Mouse (Mus musculus): ENCODE data around the gene Zfp692. TPM values are rescaled to one million over a fixed set of nuclear protein-coding genes. Genes with fewer than 3 reads are reported as not detected.
A peak's percentile ranks its signal among the peaks of the same experiment; 100 is the strongest.

Gene Zfp692
- polyA plus RNA-seq (2016; fragmentation: Nextera tagmentation; extraction: Ambion mirVana), result 25.9 and 26.8 TPM in 2 replicates

GRCm38 (mm10) chr11:58306860-58307308, at the start of gene Zfp692:
Gene Zfp692, plus strand, starts transcription at chr11:58307069.
- no peaks in the 10 kb centered on the region for H3K9me3 ChIP-seq (replicated peaks)
- DNase-seq (ENCODE audit: low spot score), result peak; percentile 96
- H3K4me3 ChIP-seq, result peak within 1 kb of the TSS; percentile 67
- peak within 1 kb of the TSS; percentile 89 for H3K27ac ChIP-seq (replicated peaks)
- H3K27me3 ChIP-seq (ENCODE audit: low read depth, poor library complexity, severe bottlenecking), result 0 out of 2 replicates have a peak, but pooled peaks cover 3% of the 10 kb centered on the region
- peaks cover 30% of the 10 kb centered on the region for H3K4me1 ChIP-seq
- WGBS, result 1% methylated on average over 34 of the region's 34 CpGs
- peaks cover 26% of the 10 kb centered on the region for H3K36me3 ChIP-seq

DNA sequence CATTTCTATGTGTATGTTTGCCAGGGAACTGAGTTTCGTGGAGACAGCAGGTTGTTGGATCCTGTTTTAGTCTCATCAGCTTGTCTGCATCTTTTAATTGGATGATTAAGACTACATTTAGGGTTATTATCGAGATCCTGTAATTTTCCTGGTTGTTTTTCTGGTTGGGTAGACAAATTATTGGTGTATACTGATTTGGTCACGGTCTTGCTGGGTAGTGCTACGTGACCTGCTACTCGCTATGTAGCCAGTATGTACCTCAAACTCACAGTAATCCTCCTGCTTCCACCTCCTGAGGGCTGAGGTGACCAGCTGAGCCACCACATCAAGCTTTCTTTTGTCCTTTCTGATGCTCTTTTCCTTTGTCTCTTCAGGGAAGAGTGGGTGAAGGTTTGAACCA, 49.1 kb upstream of the Zfp692 start:
- no peaks in the 10 kb centered on the region for H3K9me3 ChIP-seq (replicated peaks)

GRCm38 (mm10) chr11:58260156-58260555, 46.7 kb upstream of the Zfp692 start:
- WGBS, result 88% methylated on average over 4 of the region's 4 CpGs
- Histone ChIP-seq H3K36me3 (no peaks in the 10 kb centered on the region), H3K27me3 (ENCODE audit: low read depth, poor library complexity, severe bottlenecking) (no peaks in the 10 kb centered on the region), H3K9me3 (replicated peaks) (no peaks in the 10 kb centered on the region), H3K4me3 (no peak overlapping the region), H3K27ac (replicated peaks) (no peak overlapping the region), H3K4me1 (no peaks in the 10 kb centered on the region)
- DNase-seq (ENCODE audit: low spot score), result no peak

More for the DNA sequence above, 49.1 kb upstream of the Zfp692 start:
- no peak overlapping the region for H3K4me3 ChIP-seq
- no peak for DNase-seq (ENCODE audit: low spot score)
- H3K4me1 ChIP-seq, result no peaks in the 10 kb centered on the region
- no peak overlapping the region for H3K27ac ChIP-seq (replicated peaks)
- 84% methylated on average over 5 of the region's 5 CpGs for WGBS
- no peaks in the 10 kb centered on the region for H3K36me3 ChIP-seq
- no peaks in the 10 kb centered on the region for H3K27me3 ChIP-seq (ENCODE audit: low read depth, poor library complexity, severe bottlenecking)

DNA sequence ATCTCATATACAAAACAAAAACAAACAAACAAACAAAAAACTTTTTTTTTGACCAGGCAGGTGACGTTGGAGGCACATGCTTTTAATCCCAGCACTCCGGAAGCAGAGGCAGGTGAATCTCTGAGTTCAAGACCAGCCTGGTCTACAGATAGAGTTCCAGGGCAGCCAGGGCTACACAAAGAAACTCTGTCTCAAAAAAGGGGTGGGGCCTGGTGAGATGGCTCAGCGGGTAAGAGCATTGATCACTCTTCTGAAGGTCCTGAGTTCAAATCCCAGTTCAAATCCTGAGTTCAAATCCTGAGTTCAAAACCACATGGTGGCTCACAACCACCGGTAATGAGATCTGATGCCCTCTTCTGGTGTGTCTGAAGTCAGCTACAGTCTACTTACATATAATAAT, 45.0 kb upstream of the Zfp692 start:
- Histone ChIP-seq H3K4me3 (no peak overlapping the region), H3K4me1 (no peaks in the 10 kb centered on the region), H3K27me3 (ENCODE audit: low read depth, poor library complexity, severe bottlenecking) (no peaks in the 10 kb centered on the region), H3K27ac (replicated peaks) (no peak overlapping the region), H3K36me3 (no peaks in the 10 kb centered on the region), H3K9me3 (replicated peaks) (no peaks in the 10 kb centered on the region)
- DNase-seq (ENCODE audit: low spot score), result no peak
- WGBS, result 78% methylated on average over 4 of the region's 4 CpGs

GRCm38 (mm10) chr11:58262336-58262735, 44.5 kb upstream of the Zfp692 start:
- no peak overlapping the region for H3K27ac ChIP-seq (replicated peaks)
- no peaks in the 10 kb centered on the region for H3K27me3 ChIP-seq (ENCODE audit: low read depth, poor library complexity, severe bottlenecking)
- H3K36me3 ChIP-seq, result no peaks in the 10 kb centered on the region
- H3K9me3 ChIP-seq (replicated peaks), result no peaks in the 10 kb centered on the region
- H3K4me3 ChIP-seq, result no peak overlapping the region
- WGBS, result 87% methylated on average over 3 of the region's 3 CpGs
- DNase-seq (ENCODE audit: low spot score), result no peak
- H3K4me1 ChIP-seq, result no peaks in the 10 kb centered on the region

GRCm38 (mm10) chr11:58263516-58263915, 43.4 kb upstream of the Zfp692 start:
- WGBS, result 81% methylated on average over 2 of the region's 2 CpGs
- H3K4me3 ChIP-seq, result no peak overlapping the region
- H3K9me3 ChIP-seq (replicated peaks), result no peaks in the 10 kb centered on the region
- no peak overlapping the region for H3K27ac ChIP-seq (replicated peaks)
- DNase-seq (ENCODE audit: low spot score), result no peak
- H3K4me1 ChIP-seq, result no peaks in the 10 kb centered on the region
- H3K36me3 ChIP-seq, result no peaks in the 10 kb centered on the region
- no peaks in the 10 kb centered on the region for H3K27me3 ChIP-seq (ENCODE audit: low read depth, poor library complexity, severe bottlenecking)

GRCm38 (mm10) chr11:58264546-58264945, 42.3 kb upstream of the Zfp692 start:
- no peaks in the 10 kb centered on the region for H3K27me3 ChIP-seq (ENCODE audit: low read depth, poor library complexity, severe bottlenecking)
- H3K4me1 ChIP-seq, result no peaks in the 10 kb centered on the region
- 89% methylated on average over 9 of the region's 9 CpGs for WGBS
- H3K9me3 ChIP-seq (replicated peaks), result no peaks in the 10 kb centered on the region
- no peaks in the 10 kb centered on the region for H3K36me3 ChIP-seq
- DNase-seq (ENCODE audit: low spot score), result no peak
- H3K4me3 ChIP-seq, result no peak overlapping the region
- H3K27ac ChIP-seq (replicated peaks), result no peak overlapping the region

DNA sequence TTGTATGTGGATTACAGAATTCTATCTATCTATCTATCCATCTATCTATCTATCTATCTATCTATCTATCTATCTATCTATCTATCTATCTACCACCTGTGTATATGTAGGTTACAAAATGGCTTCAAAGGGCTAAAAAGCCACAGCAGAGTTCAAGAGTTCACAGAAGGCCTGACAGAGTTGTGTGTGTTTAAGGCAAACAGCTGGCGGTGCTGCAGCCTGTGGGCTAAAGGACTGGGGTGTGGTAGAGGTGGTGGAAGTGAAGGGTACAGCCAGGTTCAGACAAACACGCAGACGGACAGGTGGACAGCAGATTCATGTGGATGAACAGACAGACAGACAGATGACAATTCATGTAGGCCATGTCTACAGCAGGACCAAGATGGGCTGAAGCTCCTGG, 38.6 kb upstream of the Zfp692 start:
- H3K27ac ChIP-seq (replicated peaks), result no peak overlapping the region
- H3K4me1 ChIP-seq, result no peaks in the 10 kb centered on the region
- WGBS, result 91% methylated on average over 3 of the region's 3 CpGs
- H3K4me3 ChIP-seq, result no peak overlapping the region
- H3K36me3 ChIP-seq, result no peaks in the 10 kb centered on the region
- DNase-seq (ENCODE audit: low spot score), result no peak
- H3K9me3 ChIP-seq (replicated peaks), result no peaks in the 10 kb centered on the region
- H3K27me3 ChIP-seq (ENCODE audit: low read depth, poor library complexity, severe bottlenecking), result no peaks in the 10 kb centered on the region

DNA sequence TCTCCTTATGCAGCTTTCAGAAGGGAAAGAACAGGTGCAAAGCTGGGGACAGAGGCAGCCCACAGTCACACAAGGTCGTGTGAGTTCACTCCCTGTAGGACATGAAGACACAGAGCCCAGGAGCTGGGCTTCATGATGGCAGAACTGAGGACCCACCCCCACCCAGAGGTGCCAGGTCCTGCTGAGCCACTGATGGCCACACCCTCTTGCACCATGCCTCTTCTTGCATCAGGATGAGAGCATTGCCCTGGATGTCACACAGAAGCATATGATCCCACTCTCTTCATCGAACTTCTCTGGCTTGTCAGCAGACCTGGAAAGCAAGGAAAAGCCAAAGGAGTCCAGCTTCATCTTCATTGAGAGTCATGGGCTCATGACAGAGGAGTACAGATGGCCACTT, 32.3 kb upstream of the Zfp692 start, which contains the start of gene 4930438A08Rik:
Gene 4930438A08Rik (plus strand): TSS at position 228 of the 400 bp plus-strand sequence.
- Histone ChIP-seq H3K27ac (replicated peaks) (0 out of 2 replicates have a peak within 1 kb of the TSS, but pooled peaks have one; percentile 55), H3K27me3 (ENCODE audit: low read depth, poor library complexity, severe bottlenecking) (no peaks in the 10 kb centered on the region), H3K36me3 (no peaks in the 10 kb centered on the region), H3K4me3 (no peak within 1 kb of the TSS), H3K4me1 (peaks cover 5% of the 10 kb centered on the region), H3K9me3 (replicated peaks) (no peaks in the 10 kb centered on the region)
- no peak for DNase-seq (ENCODE audit: low spot score)
- WGBS, result 61% methylated on average over 2 of the region's 2 CpGs

DNA sequence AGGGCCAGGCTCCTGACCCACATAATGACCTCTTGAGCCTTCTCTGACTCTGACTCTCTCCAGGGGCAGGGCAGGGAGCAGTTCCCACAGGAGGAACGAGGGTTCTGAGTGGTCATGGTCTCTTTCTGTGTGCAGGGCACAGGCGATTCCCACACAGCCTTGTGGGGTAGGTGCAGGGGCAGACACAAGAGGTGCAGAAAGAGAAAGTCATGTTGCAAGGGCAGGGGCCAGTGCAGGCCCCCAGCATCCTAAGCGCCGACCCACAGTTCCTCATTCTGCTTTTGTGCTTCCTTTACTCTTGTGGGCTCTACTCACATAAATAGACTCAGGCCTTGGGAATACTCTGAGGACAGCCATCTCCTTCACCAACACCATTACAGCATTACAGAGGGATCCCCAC, 31.1 kb upstream of the Zfp692 start:
- WGBS, result 72% methylated on average over 4 of the region's 4 CpGs
- Histone ChIP-seq H3K4me3 (no peak overlapping the region), H3K27me3 (ENCODE audit: low read depth, poor library complexity, severe bottlenecking) (no peaks in the 10 kb centered on the region), H3K27ac (replicated peaks) (0 out of 2 replicates have a peak overlapping the region, but pooled peaks have one; percentile 55), H3K4me1 (peaks cover 5% of the 10 kb centered on the region), H3K36me3 (no peaks in the 10 kb centered on the region), H3K9me3 (replicated peaks) (no peaks in the 10 kb centered on the region)
- DNase-seq (ENCODE audit: low spot score), result no peak

GRCm38 (mm10) chr11:58281970-58282496, 24.8 kb upstream of the Zfp692 start:
- H3K4me3 ChIP-seq, result no peak overlapping the region
- no peaks in the 10 kb centered on the region for H3K9me3 ChIP-seq (replicated peaks)
- no peak for DNase-seq (ENCODE audit: low spot score)
- H3K36me3 ChIP-seq, result no peaks in the 10 kb centered on the region
- H3K27ac ChIP-seq (replicated peaks), result no peak overlapping the region
- 89% methylated on average over 13 of the region's 13 CpGs for WGBS
- H3K4me1 ChIP-seq, result no peaks in the 10 kb centered on the region
- no peaks in the 10 kb centered on the region for H3K27me3 ChIP-seq (ENCODE audit: low read depth, poor library complexity, severe bottlenecking)

DNA sequence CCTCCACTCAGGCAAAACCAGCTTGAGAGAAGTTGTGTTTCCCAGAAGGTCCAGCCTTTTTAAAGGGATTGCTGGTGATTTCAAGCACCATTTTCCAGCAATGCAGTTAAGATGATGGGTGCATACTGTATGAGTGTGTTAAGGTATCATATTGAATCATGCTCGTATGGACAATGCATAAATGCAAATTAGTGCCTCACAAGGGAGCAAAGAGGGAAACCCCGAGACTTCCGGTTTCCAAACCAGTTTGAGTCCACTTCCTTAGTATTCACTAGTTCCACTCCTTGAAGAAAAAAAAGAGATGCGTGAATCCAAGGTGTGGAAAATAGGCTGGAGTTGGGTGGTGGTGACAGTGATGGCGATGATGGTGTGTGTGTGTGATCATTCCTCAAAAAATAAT, 24.4 kb upstream of the Zfp692 start:
- no peak overlapping the region for H3K4me3 ChIP-seq

DNA sequence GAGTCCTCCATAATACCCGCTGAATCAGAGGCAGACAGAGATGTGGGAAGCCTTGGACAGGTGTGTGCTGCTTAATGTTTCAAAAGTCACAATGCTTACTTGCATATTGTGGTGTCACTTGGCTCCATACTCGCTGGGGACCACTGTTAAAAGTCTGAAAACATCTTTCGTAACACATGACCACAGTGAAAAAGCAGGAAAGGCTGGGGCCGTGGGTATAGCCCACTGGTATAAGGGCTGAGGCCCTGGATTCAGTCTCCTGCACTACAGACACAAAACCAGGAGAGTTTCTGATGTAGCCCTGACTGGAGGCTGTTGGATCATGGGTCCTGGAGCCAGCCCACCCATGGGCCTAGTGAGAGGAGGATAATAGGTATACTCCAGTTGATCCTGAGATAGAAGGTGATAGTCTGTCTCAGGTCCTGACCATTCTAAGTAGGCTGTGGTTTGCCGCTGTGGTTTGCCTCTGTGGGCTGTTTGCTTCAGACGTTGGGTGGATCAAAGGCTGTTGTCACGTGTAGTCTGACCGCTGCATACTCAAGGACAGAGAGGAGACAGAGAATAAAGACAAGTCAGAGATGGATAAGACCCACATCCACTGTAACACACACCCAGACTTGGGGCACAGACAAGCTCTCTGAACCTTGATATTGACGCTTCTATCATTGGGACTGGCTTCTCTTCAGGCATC, 16.7 kb upstream of the Zfp692 start:
- Histone ChIP-seq H3K4me1 (no peaks in the 10 kb centered on the region), H3K27me3 (ENCODE audit: low read depth, poor library complexity, severe bottlenecking) (no peaks in the 10 kb centered on the region), H3K27ac (replicated peaks) (no peak overlapping the region), H3K4me3 (no peak overlapping the region), H3K9me3 (replicated peaks) (no peaks in the 10 kb centered on the region), H3K36me3 (no peaks in the 10 kb centered on the region)
- no peak for DNase-seq (ENCODE audit: low spot score)
- 81% methylated on average over 9 of the region's 9 CpGs for WGBS

More for the DNA sequence above, 24.4 kb upstream of the Zfp692 start:
- Histone ChIP-seq H3K27ac (replicated peaks) (no peak overlapping the region), H3K36me3 (no peaks in the 10 kb centered on the region), H3K9me3 (replicated peaks) (no peaks in the 10 kb centered on the region), H3K27me3 (ENCODE audit: low read depth, poor library complexity, severe bottlenecking) (no peaks in the 10 kb centered on the region), H3K4me1 (no peaks in the 10 kb centered on the region)
- 84% methylated on average over 5 of the region's 5 CpGs for WGBS
- DNase-seq (ENCODE audit: low spot score), result no peak
